Mouse (Mus musculus): ENCODE measurements around the gene Gm13040.
"Not testable (repeated sequence)": the region's sequence is repeated elsewhere in the genome, so short reads cannot be mapped to it uniquely, and the experiment has no call there.

The Gm13040 gene

GRCm38 (mm10) chr4:143535654-143536053 is at the start of gene Gm13040:
Gm13040 (plus strand) TSS chr4:143535954.
- not testable (repeated sequence) for DNase-seq (ENCODE audit: low read depth, low spot score)

GRCm38 (mm10) chr4:143511043-143511442 is 24.7 kb upstream of the Gm13040 start, which contains the start of gene Gm13043:
Gm13043 (plus strand) TSS chr4:143511343.
- no peak for DNase-seq (ENCODE audit: low read depth, low spot score)

GRCm38 (mm10) chr4:143551400-143551799 is 15.6 kb downstream of the Gm13040 start, which contains the start of the genes BC080695 and Gm13057:
BC080695 (plus strand) TSS chr4:143551700.
Gm13057 (plus strand) TSS chr4:143551709.
- not testable (repeated sequence) for DNase-seq (ENCODE audit: low read depth, low spot score)

Measured in brain, embryonic 18.5 days (tissue).